Mouse (Mus musculus) liver, embryonic 11.5 days (tissue): Measurements from ENCODE around the gene Stk4. TPM values are rescaled to one million over a fixed set of nuclear protein-coding genes. Genes with fewer than 3 reads are reported as not detected.
"Not testable (repeated sequence)": the region's sequence is repeated elsewhere in the genome, so short reads cannot be mapped to it uniquely, and the experiment has no call there.

Experiments used
- ATAC-seq: fragments of 200-750 bp; cut with Nextera tagmentation; replicated peaks from 2 replicates; pipeline ENCODE4 v1.8.0; 2017; ENCODE audit warnings: moderate number of reproducible peaks, mild to moderate bottlenecking, moderate TSS enrichment, moderate library complexity; ENCODE audit not compliant: low FRiP score
- DNase-seq: peaks from one replicate; pipeline ENCODE4 v3.0.0-alpha.2; 2017; ENCODE audit warnings: low spot score
- H3K27ac ChIP-seq: fragments of 300-500 bp; sonication (generic); 2 replicates; pipeline ENCODE4 v1.5.1; 2014; ENCODE audit warnings: mild to moderate bottlenecking, low read depth, low read length, control low read depth
- H3K27me3 ChIP-seq: fragments of 300-500 bp; sonication (generic); replicated peaks from 2 replicates; pipeline ENCODE4 v1.6.1; 2014; ENCODE audit warnings: low read length, mixed read lengths; ENCODE audit not compliant: control insufficient read depth, insufficient read depth
- H3K36me3 ChIP-seq: fragments of 300-500 bp; sonication (generic); 2 replicates; pipeline ENCODE4 v1.6.1; 2014; ENCODE audit warnings: mild to moderate bottlenecking, low read length, moderate library complexity, mixed read lengths; ENCODE audit not compliant: control insufficient read depth, insufficient read depth
- H3K4me1 ChIP-seq: fragments of 300-500 bp; sonication (generic); replicated peaks from 2 replicates; pipeline ENCODE4 v1.6.1; 2014; ENCODE audit warnings: low read length, mixed read lengths; ENCODE audit not compliant: control insufficient read depth, insufficient read depth
- H3K4me2 ChIP-seq: fragments of 300-500 bp; sonication (generic); 2 replicates; pipeline ENCODE4 v1.6.1; 2014; ENCODE audit warnings: mild to moderate bottlenecking, control low read depth, moderate library complexity
- H3K4me3 ChIP-seq: fragments of 300-500 bp; sonication (generic); 2 replicates; pipeline ENCODE4 v1.5.1; 2014; ENCODE audit warnings: low read depth, low read length, control low read depth
- H3K9ac ChIP-seq: fragments of 300-500 bp; sonication (generic); 2 replicates; pipeline ENCODE4 v1.6.1; 2014; ENCODE audit warnings: low read depth, low read length, control low read depth
- H3K9me3 ChIP-seq: fragments of 300-500 bp; sonication (generic); 2 replicates; pipeline ENCODE4 v1.6.1; 2016; ENCODE audit warnings: low read length, inconsistent platforms, mixed read lengths; ENCODE audit not compliant: control insufficient read depth
- WGBS: fragments of 180-500 bp; shearing (Covaris S2); extraction: QIAGEN DNeasy Blood & Tissue Kit; methylation state at CpG from one replicate; pipeline ENCODE4 v1.1.7; 2014; 5-methylcytosine and 5-hydroxymethylcytosine counted together
- polyA plus RNA-seq: library from polyadenylated mRNA; unstranded; fragments of >200 nt; fragmentation: Nextera tagmentation; extraction: Ambion mirVana; gene quantifications from 2 replicates; pipeline ENCODE4 v1.2.1, GENCODE M21; 2014

Stk4 gene
- polyA plus RNA-seq, 1 experiment from 2014 or later, result 32.1 TPM

GRCm38 (mm10) chr2:164041523-164041922 is 28.6 kb upstream of the Stk4 start:
- no peak overlapping the region for H3K4me3 ChIP-seq
- WGBS, result 80% methylated on average over 2 of the region's 2 CpGs
- no peak for ATAC-seq

GRCm38 (mm10) chr2:164047197-164047690 is 22.9 kb upstream of the Stk4 start:
- WGBS, result 5% methylated on average over 13 of the region's 16 CpGs
- no peak overlapping the region for H3K27ac ChIP-seq
- ATAC-seq, result peak; percentile 80

More at GRCm38 (mm10) chr2:164041523-164041922, 28.6 kb upstream of the Stk4 start:
- H3K9me3 ChIP-seq, result no peaks in the 10 kb centered on the region
- H3K27me3 ChIP-seq, result no peaks in the 10 kb centered on the region
- H3K36me3 ChIP-seq, result no peaks in the 10 kb centered on the region
- peaks cover 3% of the 10 kb centered on the region for H3K4me1 ChIP-seq
- H3K4me2 ChIP-seq, result no peak overlapping the region
- DNase-seq, result no peak
- no peak overlapping the region for H3K27ac ChIP-seq
- no peak overlapping the region for H3K9ac ChIP-seq

GRCm38 (mm10) chr2:164053767-164054166 is 16.4 kb upstream of the Stk4 start:
- Histone ChIP-seq H3K27ac (no peak overlapping the region), H3K4me3 (no peak overlapping the region), H3K36me3 (peaks cover 24% of the 10 kb centered on the region; the same call in 1 of the 2 replicates), H3K9ac (no peak overlapping the region), H3K9me3 (no peaks in the 10 kb centered on the region), H3K4me1 (no peaks in the 10 kb centered on the region), H3K4me2 (no peak overlapping the region), H3K27me3 (no peaks in the 10 kb centered on the region)
- ATAC-seq (no peak), DNase-seq (no peak)
- 87% methylated on average over 8 of the region's 8 CpGs for WGBS

More at GRCm38 (mm10) chr2:164047197-164047690, 22.9 kb upstream of the Stk4 start:
- H3K4me3 ChIP-seq, result peak overlapping the region; percentile 34
- no peaks in the 10 kb centered on the region for H3K9me3 ChIP-seq
- DNase-seq, result peak; percentile 42
- H3K27me3 ChIP-seq, result no peaks in the 10 kb centered on the region
- H3K4me1 ChIP-seq, result no peaks in the 10 kb centered on the region
- peaks cover under 1% of the 10 kb centered on the region; the same call in 1 of the 2 replicates for H3K36me3 ChIP-seq
- H3K4me2 ChIP-seq, result peak overlapping the region; percentile 58
- H3K9ac ChIP-seq, result no peak overlapping the region

GRCm38 (mm10) chr2:164054671-164055070 is 15.5 kb upstream of the Stk4 start:
- Histone ChIP-seq H3K4me1 (no peaks in the 10 kb centered on the region), H3K9me3 (no peaks in the 10 kb centered on the region), H3K27me3 (no peaks in the 10 kb centered on the region), H3K27ac (no peak overlapping the region), H3K4me3 (no peak overlapping the region), H3K4me2 (no peak overlapping the region), H3K9ac (no peak overlapping the region), H3K36me3 (peaks cover 26% of the 10 kb centered on the region; the same call in 1 of the 2 replicates)
- ATAC-seq (no peak), DNase-seq (no peak)
- 93% methylated on average over 8 of the region's 8 CpGs for WGBS

- no peak overlapping the region for H3K4me3 ChIP-seq
- peaks cover 36% of the 10 kb centered on the region for H3K36me3 ChIP-seq
- DNase-seq (no peak), ATAC-seq (no peak)
- no peak overlapping the region for H3K4me2 ChIP-seq
- no peaks in the 10 kb centered on the region for H3K27me3 ChIP-seq
- H3K4me1 ChIP-seq, result no peaks in the 10 kb centered on the region
- H3K9ac ChIP-seq, result no peak overlapping the region
- 91% methylated on average over 8 of the region's 8 CpGs for WGBS
- no peak overlapping the region for H3K27ac ChIP-seq
- H3K9me3 ChIP-seq, result no peaks in the 10 kb centered on the region
Measured at GRCm38 (mm10) chr2:164059634-164060235, 10.4 kb upstream of the Stk4 start.

- Histone ChIP-seq H3K4me1 (peaks cover 13% of the 10 kb centered on the region), H3K4me2 (peak within 1 kb of the TSS; percentile 93), H3K27me3 (no peaks in the 10 kb centered on the region), H3K27ac (peak within 1 kb of the TSS; percentile 73), H3K4me3 (peak within 1 kb of the TSS; percentile 98), H3K9ac (peak within 1 kb of the TSS; percentile 87), H3K36me3 (no peaks in the 10 kb centered on the region), H3K9me3 (no peaks in the 10 kb centered on the region)
- DNase-seq (peak; percentile 99), ATAC-seq (peak; percentile 94)
- 1% methylated on average over 54 of the region's 55 CpGs for WGBS
Measured at GRCm38 (mm10) chr2:164070765-164071436, 779 bp downstream of the Stk4 start, which contains the start of gene Tomm34. TSS of gene Tomm34 (minus strand) at chr2:164071169.

- ATAC-seq, result 0 out of 2 replicates have a peak, but pooled peaks have one; percentile 2
- Histone ChIP-seq H3K4me2 (peak overlapping the region; percentile 93), H3K27ac (peak overlapping the region; percentile 73; the same call in 1 of the 2 replicates), H3K4me3 (peak overlapping the region; percentile 98; the same call in 1 of the 2 replicates), H3K4me1 (peaks cover 13% of the 10 kb centered on the region)
- H3K9ac ChIP-seq, DNase-seq, H3K36me3 ChIP-seq, H3K27me3 ChIP-seq, H3K9me3 ChIP-seq: not testable (repeated sequence)
- WGBS, result 72% methylated on average over 11 of the region's 11 CpGs
Measured at GRCm38 (mm10) chr2:164071437-164071820, 1.3 kb downstream of the Stk4 start.

- H3K4me2 ChIP-seq, result no peak overlapping the region
- no peak for ATAC-seq
- no peak overlapping the region; the same call in 1 of the 2 replicates for H3K27ac ChIP-seq
- H3K4me3 ChIP-seq, result no peak overlapping the region
- H3K4me1 ChIP-seq, result peaks cover 15% of the 10 kb centered on the region
- no peaks in the 10 kb centered on the region for H3K27me3 ChIP-seq
- DNase-seq, result no peak
- H3K9ac ChIP-seq, result no peak overlapping the region
- no peaks in the 10 kb centered on the region for H3K36me3 ChIP-seq
- H3K9me3 ChIP-seq, result no peaks in the 10 kb centered on the region
- 85% methylated on average over 2 of the region's 2 CpGs for WGBS
Measured at GRCm38 (mm10) chr2:164072109-164072508, 2.0 kb downstream of the Stk4 start.
